Mouse (Mus musculus): ENCODE measurements at regions not wholly inside any gene's neighbourhood (a gene's known extent, or its start where the extent isn't known, plus 50 kb on each side); places are given as distances from the start of the nearest gene placed in this dataset.

DNA sequence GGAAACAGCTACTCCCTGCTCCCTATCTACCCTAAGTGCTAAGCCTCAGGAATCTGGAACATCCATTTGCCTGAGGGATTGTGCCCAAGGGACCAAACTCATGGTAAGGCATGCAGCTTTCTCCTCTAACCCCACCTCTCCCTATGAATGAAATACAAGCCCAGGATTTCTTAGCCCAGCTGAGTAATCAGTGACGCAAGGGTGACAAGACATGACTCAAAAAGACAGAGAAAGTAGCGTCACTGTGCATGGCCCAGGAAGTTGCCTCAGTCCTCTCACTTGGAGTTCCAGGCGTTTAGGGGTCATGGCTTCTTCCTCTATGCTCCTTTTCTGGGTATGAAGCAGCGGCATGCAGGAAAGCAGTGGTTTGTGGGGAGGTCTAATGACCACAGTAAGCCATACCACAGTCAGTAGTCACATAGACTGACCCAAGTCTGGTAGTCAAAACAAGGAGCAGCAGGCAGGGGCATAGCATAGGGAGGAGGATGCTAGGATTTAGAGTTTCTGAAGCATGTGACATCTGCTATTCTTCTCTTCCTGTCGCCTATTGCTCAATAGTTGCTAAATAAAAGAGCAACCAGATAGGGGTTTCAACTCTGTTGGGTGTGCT is 78.7 kb upstream of the Cd93 start:
- TF ChIP-seq POLR2A (IDR thresholded peaks at IDR 0.05; ENCODE audit: insufficient read length, low read depth) (no peak), SRF (IDR thresholded peaks at IDR 0.05; ENCODE audit: control insufficient read depth, insufficient read length, low read depth) (no peak), MYOG (IDR thresholded peaks at IDR 0.05; ENCODE audit: control insufficient read depth in 1 of 3, insufficient read depth in 1 of 3, insufficient read length in 2 of 3, low read depth in 2 of 3) (no peak), CEBPB (IDR thresholded peaks at IDR 0.05; ENCODE audit: insufficient read depth, poor library complexity, severe bottlenecking) (peak; percentile 99), MAX (IDR thresholded peaks at IDR 0.05; ENCODE audit: low read depth) (no peak), USF1 (IDR thresholded peaks at IDR 0.05; ENCODE audit: low read depth) (peak; percentile 59)

Data from myocyte (in vitro differentiated cells).